Mouse (Mus musculus) midbrain, embryonic 16.5 days (tissue): Measurements from ENCODE around the gene Iqschfp. TPM values are rescaled to one million over a fixed set of nuclear protein-coding genes. Genes with fewer than 3 reads are reported as not detected.
"Not testable (repeated sequence)": the region's sequence is repeated elsewhere in the genome, so short reads cannot be mapped to it uniquely, and the experiment has no call there.

ENCODE experiments used
- ATAC-seq: fragments of 200-750 bp; cut with Nextera tagmentation; 2 replicates; pipeline ENCODE4 v1.8.0; 2017; ENCODE audit warnings: moderate TSS enrichment
- H3K27ac ChIP-seq: fragments of 300-500 bp; sonication (generic); 2 replicates; pipeline ENCODE4 v1.5.1; 2014; ENCODE audit warnings: mild to moderate bottlenecking, low read length, mixed read lengths
- H3K27me3 ChIP-seq: fragments of 300-500 bp; sonication (generic); 2 replicates; pipeline ENCODE4 v1.6.1; 2014; ENCODE audit warnings: low read depth, low read length, mixed read lengths; ENCODE audit not compliant: control insufficient read depth, insufficient read depth
- H3K36me3 ChIP-seq: fragments of 300-500 bp; sonication (generic); 2 replicates; pipeline ENCODE4 v1.6.1; 2014; ENCODE audit warnings: mild to moderate bottlenecking, low read length, moderate library complexity, mixed read lengths; ENCODE audit not compliant: control insufficient read depth, insufficient read depth
- H3K4me1 ChIP-seq: fragments of 300-500 bp; sonication (generic); 2 replicates; pipeline ENCODE4 v1.6.1; 2014; ENCODE audit warnings: mild to moderate bottlenecking, low read length, mixed read lengths; ENCODE audit not compliant: control insufficient read depth, insufficient read depth
- H3K4me2 ChIP-seq: fragments of 300-500 bp; sonication (generic); 2 replicates; pipeline ENCODE4 v1.6.1; 2014; ENCODE audit warnings: mild to moderate bottlenecking, low read length, mixed read lengths
- H3K4me3 ChIP-seq: fragments of 300-500 bp; sonication (generic); 2 replicates; pipeline ENCODE4 v1.5.1; 2014; ENCODE audit warnings: low read depth, mild to moderate bottlenecking, low read length, moderate library complexity, mixed read lengths
- H3K9ac ChIP-seq: fragments of 300-500 bp; sonication (generic); 2 replicates; pipeline ENCODE4 v1.6.1; 2014; ENCODE audit warnings: low read depth, low read length, mixed read lengths
- H3K9me3 ChIP-seq: fragments of 300-500 bp; sonication (generic); replicated peaks from 2 replicates; pipeline ENCODE4 v1.6.1; 2014; ENCODE audit warnings: mild to moderate bottlenecking, low read length, mixed read lengths; ENCODE audit not compliant: control insufficient read depth, poor library complexity, severe bottlenecking
- WGBS: fragments of 180-500 bp; shearing (Covaris S2); extraction: QIAGEN DNeasy Blood & Tissue Kit; methylation state at CpG from one replicate; pipeline ENCODE4 v1.1.7; 2014; 5-methylcytosine and 5-hydroxymethylcytosine counted together
- polyA plus RNA-seq: library from polyadenylated mRNA; unstranded; fragments of >200 nt; fragmentation: Nextera tagmentation; extraction: Ambion mirVana; gene quantifications from 2 replicates; pipeline ENCODE4 v1.2.1, GENCODE M21; 2015

Iqschfp gene
- polyA plus RNA-seq, 1 experiment from 2014 or later: 6.7 TPM

GRCm38 (mm10) chr3:68077406-68077805 lies 185.4 kb downstream of the Iqschfp start:
- H3K4me3 ChIP-seq: no peak overlapping the region
- H3K4me2 ChIP-seq: no peak overlapping the region
- 82% methylated on average over 4 of the region's 4 CpGs for WGBS
- no peak for ATAC-seq
- H3K36me3 ChIP-seq: no peaks in the 10 kb centered on the region
- no peak overlapping the region for H3K9ac ChIP-seq
- no peaks in the 10 kb centered on the region for H3K27me3 ChIP-seq
- H3K27ac ChIP-seq: no peak overlapping the region
- H3K4me1 ChIP-seq: no peaks in the 10 kb centered on the region
- no peaks in the 10 kb centered on the region for H3K9me3 ChIP-seq

- H3K4me3 ChIP-seq: no peak overlapping the region
- H3K4me2 ChIP-seq: no peak overlapping the region
- H3K27me3 ChIP-seq: no peaks in the 10 kb centered on the region
- WGBS: 81% methylated on average over 2 of the region's 2 CpGs
- H3K27ac ChIP-seq: no peak overlapping the region
- no peak overlapping the region for H3K9ac ChIP-seq
- H3K36me3 ChIP-seq: no peaks in the 10 kb centered on the region
- no peak for ATAC-seq
- no peaks in the 10 kb centered on the region for H3K9me3 ChIP-seq
- H3K4me1 ChIP-seq: no peaks in the 10 kb centered on the region
These were observed 193.0 kb downstream of the Iqschfp start for GRCm38 (mm10) chr3:68085024-68085423.

GRCm38 (mm10) chr3:68092108-68092507 lies 200.1 kb downstream of the Iqschfp start:
- Histone ChIP-seq H3K9me3 (no peaks in the 10 kb centered on the region), H3K4me3 (no peak overlapping the region), H3K36me3 (no peaks in the 10 kb centered on the region), H3K9ac (no peak overlapping the region), H3K27me3 (no peaks in the 10 kb centered on the region), H3K4me2 (no peak overlapping the region), H3K27ac (no peak overlapping the region), H3K4me1 (no peaks in the 10 kb centered on the region)
- no peak for ATAC-seq
- 71% methylated on average over 4 of the region's 4 CpGs for WGBS

- no peak for ATAC-seq
- Histone ChIP-seq H3K27ac (no peak overlapping the region), H3K4me3 (no peak overlapping the region), H3K9ac (no peak overlapping the region), H3K4me1 (no peaks in the 10 kb centered on the region), H3K4me2 (no peak overlapping the region), H3K9me3 (no peaks in the 10 kb centered on the region), H3K36me3 (no peaks in the 10 kb centered on the region), H3K27me3 (no peaks in the 10 kb centered on the region)
- WGBS: 78% methylated on average over 4 of the region's 4 CpGs
These were observed 204.8 kb downstream of the Iqschfp start for GRCm38 (mm10) chr3:68096724-68097431.

GRCm38 (mm10) chr3:68099561-68099960 lies 207.5 kb downstream of the Iqschfp start:
- not testable (repeated sequence) for H3K9ac ChIP-seq, H3K27ac ChIP-seq, ATAC-seq, H3K9me3 ChIP-seq, H3K4me1 ChIP-seq, H3K4me2 ChIP-seq, H3K36me3 ChIP-seq, H3K27me3 ChIP-seq, H3K4me3 ChIP-seq
- 84% methylated on average over 6 of the region's 6 CpGs for WGBS

GRCm38 (mm10) chr3:68101343-68101742 lies 209.3 kb downstream of the Iqschfp start:
- H3K27me3 ChIP-seq: no peaks in the 10 kb centered on the region
- no peak overlapping the region for H3K4me2 ChIP-seq
- no peaks in the 10 kb centered on the region for H3K36me3 ChIP-seq
- H3K4me1 ChIP-seq: peaks cover 5% of the 10 kb centered on the region; the same call in 1 of the 2 replicates
- H3K4me3 ChIP-seq: no peak overlapping the region
- H3K9ac ChIP-seq: no peak overlapping the region
- WGBS: 88% methylated on average over 4 of the region's 4 CpGs
- H3K9me3 ChIP-seq: no peaks in the 10 kb centered on the region
- no peak for ATAC-seq
- no peak overlapping the region for H3K27ac ChIP-seq

- WGBS: 53% methylated on average over 2 of the region's 2 CpGs
- H3K27ac ChIP-seq: no peak overlapping the region
These were observed 213.2 kb downstream of the Iqschfp start for GRCm38 (mm10) chr3:68105081-68105685.

GRCm38 (mm10) chr3:68121338-68121737 lies 229.3 kb downstream of the Iqschfp start:
- Histone ChIP-seq H3K27me3 (no peaks in the 10 kb centered on the region), H3K27ac (no peak overlapping the region), H3K36me3 (no peaks in the 10 kb centered on the region), H3K4me1 (no peaks in the 10 kb centered on the region), H3K9ac (no peak overlapping the region), H3K4me2 (no peak overlapping the region), H3K4me3 (no peak overlapping the region), H3K9me3 (no peaks in the 10 kb centered on the region)
- ATAC-seq: no peak
- WGBS: 64% methylated on average over 5 of the region's 5 CpGs

More at GRCm38 (mm10) chr3:68105081-68105685, 213.2 kb downstream of the Iqschfp start:
- Histone ChIP-seq H3K4me2 (no peak overlapping the region), H3K9me3 (no peaks in the 10 kb centered on the region), H3K27me3 (no peaks in the 10 kb centered on the region), H3K4me3 (no peak overlapping the region), H3K9ac (no peak overlapping the region), H3K4me1 (peaks cover 5% of the 10 kb centered on the region; the same call in 1 of the 2 replicates), H3K36me3 (no peaks in the 10 kb centered on the region)
- no peak for ATAC-seq

GRCm38 (mm10) chr3:68126284-68126856 lies 234.3 kb downstream of the Iqschfp start:
- ATAC-seq: no peak
- Histone ChIP-seq H3K9me3 (no peaks in the 10 kb centered on the region), H3K36me3 (no peaks in the 10 kb centered on the region), H3K27me3 (no peaks in the 10 kb centered on the region), H3K27ac (no peak overlapping the region), H3K9ac (no peak overlapping the region), H3K4me2 (no peak overlapping the region), H3K4me1 (no peaks in the 10 kb centered on the region), H3K4me3 (no peak overlapping the region)
- 67% methylated on average over 6 of the region's 6 CpGs for WGBS
